In genomic region chrX:12288562-12289117, GRCm38 (mm10) we compare ENCODE assay signal across 18 mouse cellular contexts.
DNase-seq lines count a peak whose midpoint lies in the region; ATAC-seq and TF ChIP-seq lines count a peak whose summit lies in the region.
"Had no signal": no experiment of that assay in that cellular context is flagged by ENCODE, and none has a peak within 500 bp of the region (broad histone marks: within the 10 kb centered on the region; RNA-seq: fewer than 3 reads in every experiment).

No protein-coding gene starts in this region.

- peaks cover 4% of the 10 kb centered on the region; the same call in 1 of the 2 replicates for H3K4me1 ChIP-seq in liver, adult 2 months (ENCODE audit: control insufficient read depth, insufficient read depth, low read length)
- H3K4me1 ChIP-seq in liver, embryonic 12.5 days, result 0 out of 2 replicates have a peak, but pooled peaks cover 9% of the 10 kb centered on the region
- H3K4me1 ChIP-seq in ES-Bruce4 (ENCODE audit: control insufficient read depth, insufficient read depth, low read length), result peaks cover 8% of the 10 kb centered on the region
- H3K4me1 ChIP-seq: hindbrain, embryonic 12.5 days had no signal

- ATAC-seq in liver, embryonic 12.5 days, result no peak
- ATAC-seq: activated CD4-positive, CD25-positive, alpha-beta regulatory T cell, adult 4 months; forebrain, embryonic 13.5 days; hindbrain, embryonic 16.5 days; inflammation-experienced regulatory T-cells, adult 6 months had no signal

- H3K36me3 ChIP-seq in liver, adult 2 months (ENCODE audit: control insufficient read depth, insufficient read depth, low read length), result no peaks in the 10 kb centered on the region
- H3K36me3 ChIP-seq in liver, embryonic 12.5 days, result no peaks in the 10 kb centered on the region
- no peaks in the 10 kb centered on the region for H3K36me3 ChIP-seq in ES-Bruce4 (ENCODE audit: control insufficient read depth, insufficient read depth, low read length, poor library complexity, severe bottlenecking)
- H3K36me3 ChIP-seq: embryonic facial prominence, embryonic 13.5 days; G1E; heart, embryonic 13.5 days; hindbrain, embryonic 12.5 days had no signal

- TF ChIP-seq CTCF in liver, adult 2 months (IDR thresholded peaks at IDR 0.05; ENCODE audit: low read depth, low read length), result no peak
- no peak for TF ChIP-seq CTCF in ES-Bruce4 (IDR thresholded peaks at IDR 0.05; ENCODE audit: low read depth, low read length)

- H3K27me3 ChIP-seq in liver, adult 2 months (ENCODE audit: control insufficient read depth, insufficient read depth, low read length), result no peaks in the 10 kb centered on the region
- H3K27me3 ChIP-seq in liver, embryonic 12.5 days (replicated peaks), result peaks cover 46% of the 10 kb centered on the region
- no peaks in the 10 kb centered on the region for H3K27me3 ChIP-seq in ES-Bruce4 (ENCODE audit: control insufficient read depth, insufficient read depth, low read length, poor library complexity, severe bottlenecking)
- H3K27me3 ChIP-seq: CH12.LX had no signal

- H3K9ac ChIP-seq in liver, adult 2 months (ENCODE audit: low read depth, low read length), result no peak overlapping the region
- H3K9ac ChIP-seq in liver, embryonic 12.5 days, result no peak overlapping the region
- no peak overlapping the region for H3K9ac ChIP-seq in ES-Bruce4 (ENCODE audit: low read depth, poor library complexity, severe bottlenecking)
- H3K9ac ChIP-seq: embryonic facial prominence, embryonic 13.5 days; forebrain, embryonic 13.5 days; heart, embryonic 13.5 days; hindbrain, embryonic 12.5 days had no signal

- H3K4me2 ChIP-seq in liver, embryonic 12.5 days, result no peak overlapping the region
- H3K4me2 ChIP-seq: heart, embryonic 13.5 days; hindbrain, embryonic 12.5 days had no signal

- DNase-seq in liver, adult 2 months (ENCODE audit: extremely low read depth, low read depth, low spot score), result no peak
- DNase-seq in R1 (ENCODE audit: low read depth, low spot score), result peak; percentile 83
- peak; percentile 22 for DNase-seq in mesoderm, embryonic 11.5 days (ENCODE audit: low read depth, low spot score)
- no peak for DNase-seq in adrenal gland, postnatal 10 days
- DNase-seq: adrenal gland, postnatal 25 days; cerebellum, adult 8-10 months had no signal

- WGBS in liver, adult 2 months, result 76% methylated on average over 5 of the region's 5 CpGs
- WGBS in liver, embryonic 12.5 days (ENCODE audit: insufficient replicate concordance), result 59% methylated on average over 5 of the region's 5 CpGs

- 0 out of 2 replicates have a peak overlapping the region, but pooled peaks have one; percentile 89 for H3K27ac ChIP-seq in liver, adult 2 months (replicated peaks; ENCODE audit: insufficient read depth, low read depth, low read length)
- H3K27ac ChIP-seq in liver, embryonic 12.5 days, result no peak overlapping the region
- H3K27ac ChIP-seq in ES-Bruce4 (ENCODE audit: insufficient read depth, low read length), result peak overlapping the region; percentile 54; the same call in 1 of the 2 replicates
- H3K27ac ChIP-seq: embryonic facial prominence, embryonic 13.5 days; forebrain, embryonic 13.5 days; gastrocnemius, adult 2 months; heart, embryonic 13.5 days; hindbrain, embryonic 12.5 days had no signal

- TF ChIP-seq POLR2A in liver, adult 2 months (IDR thresholded peaks at IDR 0.05; ENCODE audit: extremely low read depth, insufficient read depth, low read length), result no peak
- no peak for TF ChIP-seq POLR2A in ES-Bruce4 (IDR thresholded peaks at IDR 0.05; ENCODE audit: insufficient read depth, low read length)

- no peak for TF ChIP-seq EP300 in ES-Bruce4 (IDR thresholded peaks at IDR 0.05; ENCODE audit: insufficient read depth, low read depth, low read length)

- no peak overlapping the region for H3K4me3 ChIP-seq in liver, adult 2 months (ENCODE audit: insufficient read depth, low read depth, low read length)
- H3K4me3 ChIP-seq in liver, embryonic 12.5 days, result no peak overlapping the region
- H3K4me3 ChIP-seq in ES-Bruce4 (ENCODE audit: low read depth, low read length), result no peak overlapping the region
- H3K4me3 ChIP-seq: embryonic facial prominence, embryonic 13.5 days; forebrain, embryonic 13.5 days; heart, embryonic 13.5 days; hindbrain, embryonic 12.5 days had no signal

- no peaks in the 10 kb centered on the region for H3K79me2 ChIP-seq in liver, adult 2 months (ENCODE audit: control insufficient read depth, insufficient read depth, low read length)

- H3K9me3 ChIP-seq in liver, embryonic 12.5 days (replicated peaks), result no peaks in the 10 kb centered on the region
- no peaks in the 10 kb centered on the region for H3K9me3 ChIP-seq in ES-Bruce4 (replicated peaks; ENCODE audit: control insufficient read depth, insufficient read depth, low read length, poor library complexity, severe bottlenecking)
- H3K9me3 ChIP-seq: embryonic facial prominence, embryonic 13.5 days; forebrain, embryonic 13.5 days; G1E; heart, embryonic 13.5 days; hindbrain, embryonic 12.5 days had no signal

Comparison
In these comparisons a context has a peak if more than half of its experiments do, and no peak if none do; other contexts are left out.
1. DNase-seq: peak in R1 (single experiment) and mesoderm, embryonic 11.5 days (single experiment); none in liver, adult 2 months (single experiment) and adrenal gland, postnatal 10 days (single experiment).